ENCODE assay signal across 8 mouse cellular contexts in the genomic region with DNA sequence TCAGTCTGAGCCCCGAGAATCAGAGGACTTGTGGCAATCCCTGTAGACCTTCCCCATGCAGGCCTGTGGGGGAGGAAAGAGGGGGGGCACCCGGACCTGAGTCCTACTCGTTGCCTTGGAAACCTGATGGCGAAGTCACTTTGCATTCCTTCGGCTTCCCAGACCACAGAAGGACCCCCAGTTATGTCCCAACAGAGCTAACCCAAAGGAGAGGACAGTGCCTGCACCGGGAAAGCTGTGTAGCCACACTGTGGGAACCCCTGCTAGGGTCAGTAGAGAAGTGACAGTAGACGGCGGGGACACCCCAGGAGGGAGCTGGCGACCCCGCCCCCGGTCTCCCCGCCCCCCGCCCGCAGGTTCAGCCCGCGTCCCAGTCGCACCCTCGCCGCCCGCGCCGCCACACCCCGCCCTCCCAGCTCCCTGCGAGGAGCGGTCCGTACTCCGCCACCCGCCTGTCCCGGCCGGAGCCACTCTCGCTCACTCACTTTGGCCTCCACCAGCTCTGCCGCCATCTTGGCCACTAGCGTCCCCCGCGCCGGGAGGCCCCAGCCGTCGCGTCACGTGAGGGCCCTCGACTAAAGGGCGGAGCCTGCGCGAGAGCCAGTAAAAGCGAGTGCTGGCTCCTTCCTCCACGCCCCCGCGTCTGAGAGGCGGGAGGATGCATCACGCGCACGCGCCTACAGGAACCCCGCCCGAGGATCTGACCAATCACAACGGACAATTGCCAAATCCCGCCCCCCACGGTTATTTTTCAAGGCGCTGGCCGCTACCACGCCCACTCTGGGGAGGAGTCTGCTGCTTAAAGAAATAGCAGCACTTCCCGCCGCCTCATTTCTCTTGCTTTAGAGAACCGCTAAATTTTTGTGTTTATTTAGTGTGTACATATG. TPM values are rescaled to one million over a fixed set of nuclear protein-coding genes. Genes with fewer than 3 reads are reported as not detected.
A peak's percentile ranks its signal among the peaks of the same experiment; 100 is the strongest.
DNase-seq lines count a peak whose midpoint lies in the region; ATAC-seq lines count a peak whose summit lies in the region.

Gene Pias4 (minus strand): TSS at position 724 of the 887 bp plus-strand sequence.

- H3K27ac ChIP-seq in hindbrain, embryonic 11.5 days (ENCODE audit: low read depth, low read length): peak within 1 kb of the TSS; percentile 24; the same call in 1 of the 2 replicates

- peak within 1 kb of the TSS; percentile 95 for H3K4me3 ChIP-seq in hindbrain, embryonic 11.5 days (ENCODE audit: low read depth, low read length)

- H3K4me2 ChIP-seq in hindbrain, embryonic 11.5 days (replicated peaks; ENCODE audit: low read depth, low read length): peak within 1 kb of the TSS; percentile 66

- WGBS in hindbrain, embryonic 11.5 days: under 1% methylated on average over 63 of the region's 64 CpGs

- 0 out of 2 replicates have a peak, but pooled peaks cover 2% of the 10 kb centered on the region for H3K36me3 ChIP-seq in hindbrain, embryonic 11.5 days (ENCODE audit: control insufficient read depth, insufficient read depth, low read length)

- no peaks in the 10 kb centered on the region for H3K27me3 ChIP-seq in hindbrain, embryonic 11.5 days (ENCODE audit: control insufficient read depth, insufficient read depth, low read length)

- H3K4me1 ChIP-seq in hindbrain, embryonic 11.5 days (replicated peaks; ENCODE audit: control insufficient read depth, insufficient read depth, low read length): 0 out of 2 replicates have a peak, but pooled peaks cover 3% of the 10 kb centered on the region

- ATAC-seq in hindbrain, embryonic 11.5 days (ENCODE audit: low FRiP score): peak; percentile 92

- no peaks in the 10 kb centered on the region for H3K9me3 ChIP-seq in hindbrain, embryonic 11.5 days (ENCODE audit: control insufficient read depth, low read length)

- peak within 1 kb of the TSS; percentile 82 for H3K9ac ChIP-seq in hindbrain, embryonic 11.5 days (ENCODE audit: low read depth, low read length)

- DNase-seq in Muller cell, postnatal 12 days (ENCODE audit: inconsistent ontology term): peak; percentile 99
- peak; percentile 100 for DNase-seq in cerebellum, adult 9-11 months
- DNase-seq in frontal cortex, adult 2 months (ENCODE audit: extremely low spot score in 1 of 2, low spot score in 1 of 2): peak; percentile 99 to 100
- DNase-seq in hindbrain, embryonic 11.5 days (ENCODE audit: low spot score): peak; percentile 100
- peak; percentile 100 for DNase-seq in layer of hippocampus, postnatal 10 days (ENCODE audit: low spot score in 2 of 2)
- peak; percentile 100 for DNase-seq in lung, postnatal 10 days
- DNase-seq in ovary, postnatal 36 days (ENCODE audit: low spot score): peak; percentile 100
- peak; percentile 100 for DNase-seq in thymus, postnatal 25 days

RNA-seq across cellular contexts. Expression of gene Pias4, which starts in this region (rescaled TPM):
- 25.7 and 27.4 TPM in 2 replicates for polyA plus RNA-seq in frontal cortex, adult 2 months (2012; rRNA removed)
- polyA plus RNA-seq in hindbrain, embryonic 11.5 days (2014; fragmentation: Nextera tagmentation; extraction: Ambion mirVana): 52.7 and 54.1 TPM in 2 replicates
- total RNA-seq in layer of hippocampus, postnatal 10 days (2021): 10 to 100 TPM; 26.7 to 29.7 TPM

Comparison
In these comparisons a context has a peak if more than half of its experiments do, and no peak if none do; other contexts are left out.
1. Peak in every context shown above with its lines: DNase-seq, ATAC-seq, H3K4me3 ChIP-seq and H3K27ac ChIP-seq.